In genomic region chr16:29193981-29194380, GRCm38 (mm10) we compare ENCODE assay signal across 22 mouse cellular contexts. TPM values are rescaled to one million over a fixed set of nuclear protein-coding genes. Genes with fewer than 3 reads are reported as not detected.
DNase-seq lines count a peak whose midpoint lies in the region; ATAC-seq and TF ChIP-seq lines count a peak whose summit lies in the region.
"Had no signal": no experiment of that assay in that cellular context is flagged by ENCODE, and none has a peak within 500 bp of the region (broad histone marks: within the 10 kb centered on the region; RNA-seq: fewer than 3 reads in every experiment).

No protein-coding gene starts in this region.

- H3K4me3 ChIP-seq in hindbrain, embryonic 16.5 days (ENCODE audit: low read length) = no peak overlapping the region
- H3K4me3 ChIP-seq in hindbrain, embryonic 12.5 days = no peak overlapping the region
- H3K4me3 ChIP-seq in thymus, adult 2 months (ENCODE audit: control insufficient read depth, insufficient read depth, low read length) = no peak overlapping the region
- no peak overlapping the region for H3K4me3 ChIP-seq in midbrain, embryonic 15.5 days
- H3K4me3 ChIP-seq: erythroblast, embryonic 14.5 days; forebrain, embryonic 15.5 days; heart, embryonic 15.5 days; hindbrain, embryonic 15.5 days; limb, embryonic 15.5 days; megakaryocyte, embryonic 14.5 days; neural tube, embryonic 13.5 days; stomach, embryonic 15.5 days had no signal

- H3K27ac ChIP-seq in hindbrain, embryonic 16.5 days (ENCODE audit: low read depth, low read length) = no peak overlapping the region
- H3K27ac ChIP-seq in hindbrain, embryonic 12.5 days = no peak overlapping the region
- no peak overlapping the region for H3K27ac ChIP-seq in thymus, adult 2 months (ENCODE audit: control insufficient read depth, insufficient read depth, low read length)
- H3K27ac ChIP-seq in midbrain, embryonic 15.5 days = no peak overlapping the region
- H3K27ac ChIP-seq: forebrain, embryonic 15.5 days; heart, embryonic 15.5 days; limb, embryonic 15.5 days; neural tube, embryonic 13.5 days; stomach, embryonic 15.5 days had no signal

- H3K36me3 ChIP-seq in hindbrain, embryonic 16.5 days (ENCODE audit: control insufficient read depth, insufficient read depth, low read length) = no peaks in the 10 kb centered on the region
- H3K36me3 ChIP-seq in hindbrain, embryonic 12.5 days = no peaks in the 10 kb centered on the region
- H3K36me3 ChIP-seq in thymus, adult 2 months (ENCODE audit: control insufficient read depth, insufficient read depth, low read length) = no peaks in the 10 kb centered on the region
- no peaks in the 10 kb centered on the region for H3K36me3 ChIP-seq in midbrain, embryonic 15.5 days (replicated peaks)
- H3K36me3 ChIP-seq: forebrain, embryonic 15.5 days; heart, embryonic 15.5 days; hindbrain, embryonic 15.5 days; limb, embryonic 15.5 days; neural tube, embryonic 13.5 days; stomach, embryonic 15.5 days had no signal

- H3K9me3 ChIP-seq in hindbrain, embryonic 16.5 days (ENCODE audit: control insufficient read depth, low read length) = no peaks in the 10 kb centered on the region
- no peaks in the 10 kb centered on the region for H3K9me3 ChIP-seq in hindbrain, embryonic 12.5 days (replicated peaks)
- no peaks in the 10 kb centered on the region for H3K9me3 ChIP-seq in midbrain, embryonic 15.5 days
- H3K9me3 ChIP-seq: forebrain, embryonic 15.5 days; heart, embryonic 15.5 days; hindbrain, embryonic 15.5 days; limb, embryonic 15.5 days; neural tube, embryonic 13.5 days; stomach, embryonic 15.5 days had no signal

- TF ChIP-seq CTCF in thymus, adult 2 months (IDR thresholded peaks at IDR 0.05; ENCODE audit: borderline replicate concordance, control insufficient read depth, extremely low read depth, insufficient read depth, low read length, poor library complexity) = no peak

- no peaks in the 10 kb centered on the region for H3K27me3 ChIP-seq in hindbrain, embryonic 16.5 days (replicated peaks; ENCODE audit: control insufficient read depth, insufficient read depth, low read length)
- no peaks in the 10 kb centered on the region for H3K27me3 ChIP-seq in hindbrain, embryonic 12.5 days
- H3K27me3 ChIP-seq in thymus, adult 2 months (ENCODE audit: control insufficient read depth, insufficient read depth, low read length) = no peaks in the 10 kb centered on the region
- H3K27me3 ChIP-seq in midbrain, embryonic 15.5 days (replicated peaks) = no peaks in the 10 kb centered on the region
- H3K27me3 ChIP-seq: forebrain, embryonic 15.5 days; heart, embryonic 15.5 days; hindbrain, embryonic 15.5 days; megakaryocyte, embryonic 14.5 days; neural tube, embryonic 13.5 days; stomach, embryonic 15.5 days had no signal

- no peak overlapping the region for H3K9ac ChIP-seq in hindbrain, embryonic 16.5 days (ENCODE audit: low read depth, low read length)
- H3K9ac ChIP-seq in hindbrain, embryonic 12.5 days = no peak overlapping the region
- H3K9ac ChIP-seq in midbrain, embryonic 15.5 days = no peak overlapping the region
- H3K9ac ChIP-seq: forebrain, embryonic 15.5 days; heart, embryonic 15.5 days; hindbrain, embryonic 15.5 days; limb, embryonic 15.5 days; liver, postnatal 0 days; neural tube, embryonic 13.5 days; stomach, embryonic 15.5 days had no signal

- DNase-seq in cerebellum, adult 11 months = peak; percentile 74
- DNase-seq in cerebellum, adult 9-11 months = peak; percentile 88
- DNase-seq in retina, embryonic 14.5 days (ENCODE audit: low spot score) = peak; percentile 57
- DNase-seq in thymus, adult 2 months = no peak
- DNase-seq in ovary, postnatal 10 days (ENCODE audit: low spot score) = no peak
- DNase-seq: adrenal gland, postnatal 25 days; kidney, adult 11 months; kidney, postnatal 14 days; liver, postnatal 0 days; lung, postnatal 14 days; right cerebral cortex, adult 18-20 months had no signal

- peak; percentile 74 for ATAC-seq in hindbrain, embryonic 16.5 days
- ATAC-seq in hindbrain, embryonic 12.5 days (ENCODE audit: low FRiP score) = no peak
- no peak for ATAC-seq in midbrain, embryonic 15.5 days (replicated peaks)
- ATAC-seq: forebrain, embryonic 15.5 days; liver, postnatal 0 days had no signal

- no peak for TF ChIP-seq POLR2A in thymus, adult 2 months (IDR thresholded peaks at IDR 0.05; ENCODE audit: control insufficient read depth, extremely low read depth, insufficient read depth, low read length, poor library complexity)

- WGBS in hindbrain, embryonic 16.5 days = 45% methylated on average over 4 of the region's 4 CpGs
- 61% methylated on average over 4 of the region's 4 CpGs for WGBS in hindbrain, embryonic 12.5 days
- WGBS in thymus, adult 2 months = 96% methylated on average over 4 of the region's 4 CpGs
- 56% methylated on average over 4 of the region's 4 CpGs for WGBS in midbrain, embryonic 15.5 days

- peaks cover 4% of the 10 kb centered on the region for H3K4me1 ChIP-seq in hindbrain, embryonic 16.5 days (ENCODE audit: control insufficient read depth, insufficient read depth, low read depth, low read length)
- peaks cover 9% of the 10 kb centered on the region for H3K4me1 ChIP-seq in hindbrain, embryonic 12.5 days
- no peaks in the 10 kb centered on the region for H3K4me1 ChIP-seq in thymus, adult 2 months (replicated peaks; ENCODE audit: control insufficient read depth, insufficient read depth, low read length)
- no peaks in the 10 kb centered on the region for H3K4me1 ChIP-seq in midbrain, embryonic 15.5 days
- H3K4me1 ChIP-seq: stomach, embryonic 15.5 days had no signal

- no peak overlapping the region for H3K4me2 ChIP-seq in hindbrain, embryonic 16.5 days (ENCODE audit: low read length)
- H3K4me2 ChIP-seq in hindbrain, embryonic 12.5 days (replicated peaks) = no peak overlapping the region
- no peak overlapping the region for H3K4me2 ChIP-seq in midbrain, embryonic 15.5 days
- H3K4me2 ChIP-seq: forebrain, embryonic 15.5 days; heart, embryonic 15.5 days; hindbrain, embryonic 15.5 days; limb, embryonic 15.5 days; neural tube, embryonic 13.5 days; stomach, embryonic 15.5 days had no signal

RNA-seq across cellular contexts. Expression of gene Hrasls, which starts 15.5 kb away (rescaled TPM):
- 7.6 and 7.9 TPM in 2 replicates for polyA plus RNA-seq in hindbrain, embryonic 16.5 days (2015; fragmentation: Nextera tagmentation; extraction: Ambion mirVana)
- 2.2 and 2.5 TPM in 2 replicates for polyA plus RNA-seq in hindbrain, embryonic 12.5 days (2016; fragmentation: Nextera tagmentation; extraction: Ambion mirVana)
- 1.0 TPM in 1 of 2 replicates, not detected in the other for polyA plus RNA-seq in thymus, adult 2 months (2012; rRNA removed)
- polyA plus RNA-seq in midbrain, embryonic 15.5 days (2015; fragmentation: Nextera tagmentation; extraction: Ambion mirVana) = 4.7 and 4.8 TPM in 2 replicates
- polyA plus RNA-seq: erythroblast, embryonic 14.5 days; liver, postnatal 0 days had no signal

Comparison
In these comparisons a context has a peak if more than half of its experiments do, and no peak if none do; other contexts are left out.
1. DNase-seq: peak in cerebellum, adult 11 months (single experiment), cerebellum, adult 9-11 months (single experiment) and retina, embryonic 14.5 days (single experiment); none in thymus, adult 2 months (single experiment) and ovary, postnatal 10 days (single experiment).